Mouse (Mus musculus): Measurements from ENCODE around the gene Dcst2. TPM values are rescaled to one million over a fixed set of nuclear protein-coding genes. Genes with fewer than 3 reads are reported as not detected.
A peak's percentile ranks its signal among the peaks of the same experiment; 100 is the strongest.

Gene Dcst2
- polyA plus RNA-seq, 1 experiment from 2014 or later = not detected

GRCm38 (mm10) chr3:89411490-89412393, 50.0 kb downstream of the Dcst2 start, which contains the start of gene Flad1:
Gene Flad1 (minus strand): TSS chr3:89411870.
- peak; percentile 99 for DNase-seq (ENCODE audit: low spot score)

- no peak for DNase-seq (ENCODE audit: low spot score)
Observed at GRCm38 (mm10) chr3:89416158-89416557, 54.4 kb downstream of the Dcst2 start.

- DNase-seq (ENCODE audit: low spot score) = no peak
Observed at GRCm38 (mm10) chr3:89417131-89417530, 55.4 kb downstream of the Dcst2 start.

DNA sequence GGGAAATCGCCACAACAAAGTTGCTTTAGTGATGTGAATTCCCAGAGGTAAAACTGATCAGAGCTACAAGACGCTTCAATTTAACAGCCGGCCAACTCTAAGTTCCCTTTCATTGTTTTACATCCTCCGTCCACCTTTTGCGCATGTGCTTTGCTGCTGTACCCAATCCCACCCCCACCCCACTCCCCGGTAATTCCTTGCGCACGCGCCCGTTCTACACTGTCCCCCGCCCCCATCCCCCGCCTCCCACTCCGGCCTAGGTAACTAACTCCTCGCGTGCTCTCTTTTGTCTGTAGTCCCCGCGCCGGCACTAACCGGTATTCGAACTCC, 56.0 kb downstream of the Dcst2 start:
- no peak for DNase-seq (ENCODE audit: low spot score)

GRCm38 (mm10) chr3:89418170-89418860, 56.5 kb downstream of the Dcst2 start, which contains the start of the genes Cks1b and Shc1:
Gene Cks1b (minus strand): TSS chr3:89418383.
Gene Shc1 (plus strand): TSS chr3:89418443.
- peak; percentile 97 for DNase-seq (ENCODE audit: low spot score)

GRCm38 (mm10) chr3:89418861-89419250, 57.1 kb downstream of the Dcst2 start:
- no peak for DNase-seq (ENCODE audit: low spot score)

- no peak for DNase-seq (ENCODE audit: low spot score)
Observed at GRCm38 (mm10) chr3:89419571-89419970, 57.8 kb downstream of the Dcst2 start.

GRCm38 (mm10) chr3:89419981-89420380, 58.2 kb downstream of the Dcst2 start:
- DNase-seq (ENCODE audit: low spot score) = no peak

DNA sequence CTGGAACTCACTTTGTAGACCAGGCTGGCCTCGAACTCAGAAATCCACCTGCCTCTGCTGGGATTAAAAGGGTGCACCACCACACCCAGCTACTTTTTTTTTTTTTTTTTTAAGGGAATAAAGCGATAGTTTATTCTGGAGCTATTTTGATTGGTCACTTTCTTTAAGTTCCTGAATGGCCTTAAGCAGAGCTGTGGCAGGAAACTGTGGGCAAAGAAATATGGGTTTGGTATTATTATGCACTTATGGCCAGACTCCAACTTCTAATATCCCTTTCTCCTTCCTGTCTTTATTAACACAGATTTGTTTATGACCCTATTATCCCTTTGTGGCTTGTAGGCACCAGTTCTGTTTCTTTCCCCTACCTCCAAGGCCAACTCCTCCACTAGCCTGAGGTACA, 58.6 kb downstream of the Dcst2 start:
- no peak for DNase-seq (ENCODE audit: low spot score)

DNA sequence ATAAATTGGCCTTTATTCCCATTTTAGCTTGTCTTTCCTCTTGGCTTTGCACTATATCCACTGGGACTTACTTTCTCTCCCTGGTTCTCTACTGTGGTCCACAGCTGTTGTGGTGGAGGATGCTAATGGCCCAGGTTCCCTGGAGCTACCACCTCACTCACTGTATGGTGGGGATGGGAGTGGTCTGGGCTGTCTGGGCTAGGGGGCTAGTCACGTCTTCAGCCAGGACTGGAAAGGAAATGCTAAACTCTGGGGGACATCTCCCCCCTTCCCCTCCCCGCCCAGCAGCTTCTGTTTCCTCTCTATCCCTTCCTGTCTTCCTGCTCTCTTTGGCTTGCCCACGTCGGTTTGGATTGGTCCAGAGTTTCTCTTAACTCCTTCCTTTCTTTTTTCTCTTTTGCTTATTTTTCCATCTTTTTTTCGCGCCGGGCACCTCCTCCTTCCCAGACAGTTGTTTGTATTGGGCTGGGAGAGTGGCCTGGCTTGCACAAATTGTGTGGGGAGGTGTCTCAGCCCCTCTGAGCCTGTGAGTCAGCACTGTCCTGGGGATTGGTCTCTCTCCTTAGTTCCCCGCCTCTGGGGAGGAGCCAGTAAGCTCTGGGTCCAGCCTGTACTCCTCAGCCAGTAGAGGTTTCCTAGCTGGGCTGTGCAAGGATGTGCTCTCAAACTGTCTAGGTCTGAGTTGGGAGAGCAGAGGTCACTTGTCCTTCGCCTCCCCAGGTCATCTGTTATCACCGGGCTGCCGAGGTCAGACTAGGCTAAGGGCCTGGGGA, 59.4 kb downstream of the Dcst2 start:
- no peak for DNase-seq (ENCODE audit: low spot score)

GRCm38 (mm10) chr3:89421810-89422473, 60.2 kb downstream of the Dcst2 start:
- no peak for DNase-seq (ENCODE audit: low spot score)

DNA sequence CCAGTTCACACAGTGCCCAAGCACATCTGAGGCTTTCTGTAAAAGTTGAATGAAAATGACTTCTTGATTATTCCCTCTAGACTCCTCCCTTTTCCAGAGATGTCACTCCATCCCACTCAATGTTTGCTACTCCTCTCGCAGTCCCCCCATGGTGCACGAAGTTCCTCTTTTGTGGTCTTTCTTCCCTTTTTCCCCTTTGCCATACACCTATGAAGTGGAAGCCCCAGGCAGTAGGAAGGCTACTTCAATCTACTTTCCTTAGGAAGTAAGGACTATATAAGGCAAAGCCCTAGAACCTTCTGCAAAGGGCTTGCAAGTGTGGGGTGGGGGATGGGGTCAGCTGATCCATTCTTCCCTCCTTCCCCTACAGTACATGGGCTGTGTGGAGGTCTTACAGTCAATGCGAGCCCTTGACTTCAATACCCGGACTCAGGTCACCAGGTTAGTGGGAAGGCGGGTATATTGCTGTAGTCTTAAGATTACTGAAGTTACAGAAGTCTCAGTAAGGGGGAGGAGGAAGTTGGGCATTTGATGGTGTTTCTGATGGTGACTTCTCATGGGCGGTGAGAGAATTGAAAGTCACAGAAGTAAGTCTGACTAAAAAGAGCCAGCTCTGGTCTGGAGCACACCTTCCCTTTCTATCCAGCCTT, 60.9 kb downstream of the Dcst2 start:
- DNase-seq (ENCODE audit: low spot score) = no peak

DNA sequence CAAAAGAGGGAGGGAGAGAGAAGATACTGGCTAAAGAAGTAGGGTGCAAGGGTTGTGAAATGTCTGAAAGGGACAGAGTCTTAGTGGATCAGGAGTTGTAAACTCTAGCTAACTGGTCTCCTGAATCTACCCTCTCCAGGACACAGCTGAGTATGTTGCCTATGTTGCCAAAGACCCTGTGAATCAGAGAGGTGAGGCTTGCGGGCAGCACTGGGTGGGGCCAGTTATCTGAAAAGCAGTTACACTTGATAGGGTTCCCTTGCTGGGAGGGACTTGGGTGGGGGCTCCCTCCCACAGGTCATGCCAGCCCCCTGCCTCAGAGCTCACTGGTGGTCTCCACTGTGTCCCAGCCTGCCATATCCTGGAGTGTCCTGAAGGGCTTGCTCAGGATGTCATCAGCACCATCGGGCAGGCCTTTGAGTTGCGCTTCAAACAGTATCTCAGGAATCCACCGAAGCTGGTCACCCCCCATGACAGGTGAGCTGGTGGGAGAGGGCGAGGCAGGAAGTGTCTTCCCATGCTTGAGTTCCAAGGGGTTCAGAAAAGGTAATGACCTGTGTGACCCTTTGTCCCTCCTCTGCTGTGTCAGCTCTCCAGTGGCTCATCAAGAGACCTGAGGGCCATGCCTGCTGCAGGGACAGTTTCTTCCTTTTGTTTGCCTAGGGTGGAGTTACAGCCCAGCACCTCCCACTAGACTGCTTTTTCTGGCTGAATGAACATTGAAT, 62.8 kb downstream of the Dcst2 start:
- no peak for DNase-seq (ENCODE audit: low spot score)

DNA sequence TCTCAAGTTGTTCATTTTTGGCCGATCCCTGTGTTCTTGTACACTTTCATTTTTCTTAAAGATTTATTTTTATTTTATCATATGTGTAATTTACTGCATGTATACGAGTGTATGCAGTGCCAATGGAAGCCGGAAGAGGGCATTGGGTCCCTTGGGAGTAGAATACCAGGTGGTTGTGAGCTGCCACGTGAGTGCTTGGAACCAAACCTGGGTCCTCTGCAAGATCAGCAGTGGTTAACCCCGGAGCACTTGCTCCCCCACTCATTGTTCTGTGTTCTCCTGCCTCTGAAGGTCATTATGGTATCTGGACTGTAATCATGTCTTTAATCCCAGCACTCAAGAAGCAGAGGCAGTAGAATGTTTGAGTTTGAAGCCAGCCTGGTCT, 63.4 kb downstream of the Dcst2 start:
- no peak for DNase-seq (ENCODE audit: low spot score)

- no peak for DNase-seq (ENCODE audit: low spot score)
Observed at GRCm38 (mm10) chr3:89425876-89426275, 64.1 kb downstream of the Dcst2 start.

Other genes with a start within 250 kb of the Dcst2 start
- gene Pklr, start 225.8 kb upstream of the Dcst2 start, polyA plus RNA-seq (2015; fragmentation: Nextera tagmentation; extraction: Ambion mirVana) = not detected in 2 replicates
- gene Hcn3, start 201.8 kb upstream of the Dcst2 start, polyA plus RNA-seq (2015; fragmentation: Nextera tagmentation; extraction: Ambion mirVana) = 1.4 and 1.9 TPM in 2 replicates
- gene Clk2, start 197.2 kb upstream of the Dcst2 start, polyA plus RNA-seq (2015; fragmentation: Nextera tagmentation; extraction: Ambion mirVana) = 18.1 and 22.3 TPM in 2 replicates
- gene Scamp3, start 184.5 kb upstream of the Dcst2 start, polyA plus RNA-seq (2015; fragmentation: Nextera tagmentation; extraction: Ambion mirVana) = 130 and 131 TPM in 2 replicates
- gene Fam189b, start 178.8 kb upstream of the Dcst2 start, polyA plus RNA-seq (2015; fragmentation: Nextera tagmentation; extraction: Ambion mirVana) = 71.2 and 80.1 TPM in 2 replicates
- 51.3 and 51.8 TPM in 2 replicates for gene Gba, start 159.0 kb upstream of the Dcst2 start, polyA plus RNA-seq (2015; fragmentation: Nextera tagmentation; extraction: Ambion mirVana)
- gene Thbs3, start 146.8 kb upstream of the Dcst2 start, polyA plus RNA-seq (2015; fragmentation: Nextera tagmentation; extraction: Ambion mirVana) = 4.9 and 6.2 TPM in 2 replicates
- 206 and 223 TPM in 2 replicates for gene Mtx1, start 134.9 kb upstream of the Dcst2 start, polyA plus RNA-seq (2015; fragmentation: Nextera tagmentation; extraction: Ambion mirVana)
- 1.4 and 2.4 TPM in 2 replicates for gene Muc1, start 132.9 kb upstream of the Dcst2 start, polyA plus RNA-seq (2015; fragmentation: Nextera tagmentation; extraction: Ambion mirVana)
- 304 and 318 TPM in 2 replicates for gene Krtcap2, start 116.0 kb upstream of the Dcst2 start, polyA plus RNA-seq (2015; fragmentation: Nextera tagmentation; extraction: Ambion mirVana)
- 0.98 and 1.6 TPM in 2 replicates for gene Trim46, start 115.7 kb upstream of the Dcst2 start, polyA plus RNA-seq (2015; fragmentation: Nextera tagmentation; extraction: Ambion mirVana)
- 163 and 167 TPM in 2 replicates for gene Dpm3, start 102.6 kb upstream of the Dcst2 start, polyA plus RNA-seq (2015; fragmentation: Nextera tagmentation; extraction: Ambion mirVana)
- 84.7 and 87.2 TPM in 2 replicates for gene Slc50a1, start 91.4 kb upstream of the Dcst2 start, polyA plus RNA-seq (2015; fragmentation: Nextera tagmentation; extraction: Ambion mirVana)
- 12.4 and 13.2 TPM in 2 replicates for gene Efna1, start 80.8 kb upstream of the Dcst2 start, polyA plus RNA-seq (2015; fragmentation: Nextera tagmentation; extraction: Ambion mirVana)
- gene Efna3, start 39.0 kb upstream of the Dcst2 start, polyA plus RNA-seq (2015; fragmentation: Nextera tagmentation; extraction: Ambion mirVana) = 0.82 and 1.0 TPM in 2 replicates
- gene Efna4, start 23.9 kb upstream of the Dcst2 start, polyA plus RNA-seq (2015; fragmentation: Nextera tagmentation; extraction: Ambion mirVana) = 5.3 and 6.0 TPM in 2 replicates
- 17.4 and 18.1 TPM in 2 replicates for gene Adam15, start 12.0 kb upstream of the Dcst2 start, polyA plus RNA-seq (2015; fragmentation: Nextera tagmentation; extraction: Ambion mirVana)
- gene Dcst1, start 3.3 kb downstream of the Dcst2 start, polyA plus RNA-seq (2015; fragmentation: Nextera tagmentation; extraction: Ambion mirVana) = 0.10 and 0.14 TPM in 2 replicates
- 4.1 and 4.6 TPM in 2 replicates for gene Zbtb7b, start 32.8 kb downstream of the Dcst2 start, polyA plus RNA-seq (2015; fragmentation: Nextera tagmentation; extraction: Ambion mirVana)
- not detected in 2 replicates for gene Lenep, start 40.8 kb downstream of the Dcst2 start, polyA plus RNA-seq (2015; fragmentation: Nextera tagmentation; extraction: Ambion mirVana)
- 29.5 and 32.6 TPM in 2 replicates for gene Flad1, start 49.9 kb downstream of the Dcst2 start, polyA plus RNA-seq (2015; fragmentation: Nextera tagmentation; extraction: Ambion mirVana)
- gene Cks1b, start 56.4 kb downstream of the Dcst2 start, polyA plus RNA-seq (2015; fragmentation: Nextera tagmentation; extraction: Ambion mirVana) = 466 and 485 TPM in 2 replicates
- 37.2 and 44.7 TPM in 2 replicates for gene Shc1, start 56.5 kb downstream of the Dcst2 start, polyA plus RNA-seq (2015; fragmentation: Nextera tagmentation; extraction: Ambion mirVana)
- 21.3 and 22.3 TPM in 2 replicates for gene Pygo2, start 68.2 kb downstream of the Dcst2 start, polyA plus RNA-seq (2015; fragmentation: Nextera tagmentation; extraction: Ambion mirVana)
- gene Pbxip1, start 74.7 kb downstream of the Dcst2 start, polyA plus RNA-seq (2015; fragmentation: Nextera tagmentation; extraction: Ambion mirVana) = 23.1 and 27.3 TPM in 2 replicates
- 39.3 and 40.3 TPM in 2 replicates for gene Pmvk, start 92.6 kb downstream of the Dcst2 start, polyA plus RNA-seq (2015; fragmentation: Nextera tagmentation; extraction: Ambion mirVana)
- gene Kcnn3, start 158.2 kb downstream of the Dcst2 start, polyA plus RNA-seq (2015; fragmentation: Nextera tagmentation; extraction: Ambion mirVana) = 7.3 and 8.8 TPM in 2 replicates